Comparison of ENCODE assay signal across 27 mouse cellular contexts in the genomic region with DNA sequence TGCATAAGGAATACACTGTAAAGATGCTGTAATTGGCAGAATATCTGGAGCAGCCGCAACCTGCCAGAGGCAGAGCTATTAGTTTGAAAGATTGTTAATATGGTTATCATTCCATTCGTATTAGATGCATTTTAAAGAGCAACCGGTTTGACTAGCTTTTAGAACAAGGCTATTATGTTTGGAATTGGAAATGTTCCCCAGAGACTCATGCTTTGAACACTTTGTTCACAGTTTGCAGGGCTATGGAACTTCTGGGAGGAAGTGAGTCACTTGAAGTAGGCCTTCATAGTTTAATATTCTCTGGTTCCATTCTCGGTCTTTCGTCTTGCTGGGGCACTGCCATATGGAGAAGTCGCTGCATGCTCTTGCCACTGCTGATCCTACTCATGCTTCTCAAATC.
DNase-seq lines count a peak whose midpoint lies in the region; ATAC-seq and TF ChIP-seq lines count a peak whose summit lies in the region.
"Had no signal": no experiment of that assay in that cellular context is flagged by ENCODE, and none has a peak within 500 bp of the region (broad histone marks: within the 10 kb centered on the region; RNA-seq: fewer than 3 reads in every experiment).

No protein-coding gene starts in this region.

- H3K9ac ChIP-seq in heart, adult 2 months (ENCODE audit: low read depth, low read length) = no peak overlapping the region
- H3K9ac ChIP-seq in limb, embryonic 14.5 days (ENCODE audit: low read depth, low read length, severe bottlenecking) = no peak overlapping the region
- H3K9ac ChIP-seq: forebrain, embryonic 13.5 days; hindbrain, embryonic 12.5 days; liver, embryonic 15.5 days; lung, embryonic 15.5 days; stomach, embryonic 15.5 days had no signal

- DNase-seq in heart, adult 11 months = peak; percentile 94
- DNase-seq in heart, adult 2 months = no peak
- peak; percentile 34 for DNase-seq in limb, embryonic 14.5 days (ENCODE audit: low spot score)
- DNase-seq in limb, embryonic 10.5 days (ENCODE audit: low spot score) = no peak
- peak; percentile 61 for DNase-seq in brain, adult 2 months (ENCODE audit: low read depth, low spot score)
- peak; percentile 65 for DNase-seq in skeletal muscle tissue, adult 2 months (ENCODE audit: low read depth, low spot score)
- DNase-seq in thymus, adult 2 months = no peak
- DNase-seq: adrenal gland, postnatal 10 days; cerebellum, adult 11 months; cerebellum, adult 9-11 months; kidney, adult 2 months; layer of hippocampus, adult 9-11 months; liver; lung, postnatal 36 days; right cerebral cortex, adult 18-20 months; right cerebral cortex, postnatal 4 days; thymus, adult 18-20 months; thymus, postnatal 4 days had no signal

- H3K36me3 ChIP-seq in heart, adult 2 months (ENCODE audit: control insufficient read depth, insufficient read depth, low read length) = no peaks in the 10 kb centered on the region
- H3K36me3 ChIP-seq in limb, embryonic 14.5 days (ENCODE audit: control insufficient read depth, insufficient read depth, low read length) = no peaks in the 10 kb centered on the region
- no peaks in the 10 kb centered on the region for H3K36me3 ChIP-seq in limb, embryonic 10.5 days
- no peaks in the 10 kb centered on the region for H3K36me3 ChIP-seq in thymus, adult 2 months (ENCODE audit: control insufficient read depth, insufficient read depth, low read length)
- H3K36me3 ChIP-seq: hindbrain, embryonic 12.5 days; liver, embryonic 15.5 days; lung, embryonic 15.5 days; stomach, embryonic 15.5 days had no signal

- no peaks in the 10 kb centered on the region for H3K27me3 ChIP-seq in heart, adult 2 months (ENCODE audit: control insufficient read depth, insufficient read depth, low read length)
- no peaks in the 10 kb centered on the region for H3K27me3 ChIP-seq in limb, embryonic 14.5 days (ENCODE audit: control insufficient read depth, insufficient read depth, low read length)
- H3K27me3 ChIP-seq in limb, embryonic 10.5 days (ENCODE audit: low read depth, poor library complexity, severe bottlenecking) = no peaks in the 10 kb centered on the region
- no peaks in the 10 kb centered on the region for H3K27me3 ChIP-seq in thymus, adult 2 months (ENCODE audit: control insufficient read depth, insufficient read depth, low read length)
- H3K27me3 ChIP-seq: forebrain, embryonic 13.5 days; hindbrain, embryonic 12.5 days; liver, embryonic 15.5 days; lung, embryonic 15.5 days; megakaryocyte, embryonic 14.5 days; stomach, embryonic 15.5 days had no signal

- no peak for TF ChIP-seq POLR2A in heart, adult 2 months (IDR thresholded peaks at IDR 0.05; ENCODE audit: insufficient read depth, low read depth, low read length)
- TF ChIP-seq POLR2A in limb, embryonic 14.5 days (IDR thresholded peaks at IDR 0.05; ENCODE audit: borderline replicate concordance, extremely low read depth, insufficient read depth, insufficient read length) = no peak
- TF ChIP-seq POLR2A in thymus, adult 2 months (IDR thresholded peaks at IDR 0.05; ENCODE audit: control insufficient read depth, extremely low read depth, insufficient read depth, low read length, poor library complexity) = no peak

- intact Hi-C loops in heart, adult 2 months (cut with DNase I) = no loop called here

- no peaks in the 10 kb centered on the region for H3K9me3 ChIP-seq in limb, embryonic 14.5 days (ENCODE audit: control insufficient read depth, low read length)
- no peaks in the 10 kb centered on the region for H3K9me3 ChIP-seq in limb, embryonic 10.5 days (replicated peaks)
- H3K9me3 ChIP-seq: forebrain, embryonic 13.5 days; hindbrain, embryonic 12.5 days; liver, embryonic 15.5 days; lung, embryonic 15.5 days; stomach, embryonic 15.5 days had no signal

- no peak for ATAC-seq in limb, embryonic 14.5 days (ENCODE audit: low FRiP score, low read depth)
- ATAC-seq: forebrain, embryonic 13.5 days had no signal

- no peak overlapping the region for H3K4me2 ChIP-seq in limb, embryonic 14.5 days (replicated peaks; ENCODE audit: low read depth, low read length, severe bottlenecking)
- H3K4me2 ChIP-seq: forebrain, embryonic 13.5 days; hindbrain, embryonic 12.5 days; liver, embryonic 15.5 days; lung, embryonic 15.5 days; stomach, embryonic 15.5 days had no signal

- no peak for TF ChIP-seq EP300 in heart, adult 2 months (IDR thresholded peaks at IDR 0.05; ENCODE audit: insufficient read depth, low read depth, low read length)

- WGBS in heart, adult 2 months = 54% methylated on average over 6 of the region's 6 CpGs
- 68% methylated on average over 6 of the region's 6 CpGs for WGBS in limb, embryonic 14.5 days
- 95% methylated on average over 6 of the region's 6 CpGs for WGBS in limb, embryonic 10.5 days
- WGBS in thymus, adult 2 months = 88% methylated on average over 6 of the region's 6 CpGs

- no peak overlapping the region for H3K27ac ChIP-seq in heart, adult 2 months
- H3K27ac ChIP-seq in limb, embryonic 14.5 days (replicated peaks; ENCODE audit: low read depth, low read length) = no peak overlapping the region
- H3K27ac ChIP-seq in limb, embryonic 10.5 days = no peak overlapping the region
- H3K27ac ChIP-seq in thymus, adult 2 months (ENCODE audit: control insufficient read depth, insufficient read depth, low read length) = no peak overlapping the region
- H3K27ac ChIP-seq: forebrain, embryonic 13.5 days; hindbrain, embryonic 12.5 days; kidney, postnatal 0 days; left cerebral cortex, adult 2 months; liver, embryonic 15.5 days; lung, embryonic 15.5 days; stomach, embryonic 15.5 days had no signal

- H3K4me3 ChIP-seq in heart, adult 2 months = no peak overlapping the region
- no peak overlapping the region for H3K4me3 ChIP-seq in limb, embryonic 14.5 days (replicated peaks; ENCODE audit: low read length)
- H3K4me3 ChIP-seq in limb, embryonic 10.5 days = no peak overlapping the region
- H3K4me3 ChIP-seq in thymus, adult 2 months (ENCODE audit: control insufficient read depth, insufficient read depth, low read length) = no peak overlapping the region
- H3K4me3 ChIP-seq: erythroblast, embryonic 14.5 days; forebrain, embryonic 13.5 days; hindbrain, embryonic 12.5 days; left cerebral cortex, adult 2 months; liver, embryonic 15.5 days; lung, embryonic 15.5 days; megakaryocyte, embryonic 14.5 days; stomach, embryonic 15.5 days had no signal

- no peak for TF ChIP-seq CTCF in heart, adult 2 months (IDR thresholded peaks at IDR 0.05)
- no peak for TF ChIP-seq CTCF in thymus, adult 2 months (IDR thresholded peaks at IDR 0.05; ENCODE audit: borderline replicate concordance, control insufficient read depth, extremely low read depth, insufficient read depth, low read length, poor library complexity)

- H3K79me2 ChIP-seq in heart, adult 2 months (replicated peaks; ENCODE audit: control insufficient read depth, insufficient read depth, low read length) = no peaks in the 10 kb centered on the region

- no peaks in the 10 kb centered on the region for H3K4me1 ChIP-seq in heart, adult 2 months (ENCODE audit: control insufficient read depth, insufficient read depth, low read length)
- H3K4me1 ChIP-seq in limb, embryonic 14.5 days (ENCODE audit: control insufficient read depth, insufficient read depth, low read length) = no peaks in the 10 kb centered on the region
- 0 out of 2 replicates have a peak, but pooled peaks cover 4% of the 10 kb centered on the region for H3K4me1 ChIP-seq in limb, embryonic 10.5 days
- no peaks in the 10 kb centered on the region for H3K4me1 ChIP-seq in thymus, adult 2 months (replicated peaks; ENCODE audit: control insufficient read depth, insufficient read depth, low read length)
- H3K4me1 ChIP-seq: forebrain, embryonic 13.5 days; hindbrain, embryonic 12.5 days; liver, embryonic 15.5 days; lung, embryonic 15.5 days; megakaryocyte, embryonic 14.5 days; stomach, embryonic 15.5 days had no signal

Comparison
In these comparisons a context has a peak if more than half of its experiments do, and no peak if none do; other contexts are left out.
1. DNase-seq: peak in heart, adult 11 months (single experiment), limb, embryonic 14.5 days (single experiment), brain, adult 2 months (single experiment) and skeletal muscle tissue, adult 2 months (single experiment); none in heart, adult 2 months (0 of 2), limb, embryonic 10.5 days (single experiment) and thymus, adult 2 months (single experiment).